ENCODE assay signal across 8 mouse cellular contexts in genomic region chr17:3081512-3082100, GRCm38 (mm10). TPM values are rescaled to one million over a fixed set of nuclear protein-coding genes. Genes with fewer than 3 reads are reported as not detected.
DNase-seq lines count a peak whose midpoint lies in the region; ATAC-seq and TF ChIP-seq lines count a peak whose summit lies in the region.
"Not testable (repeated sequence)": the region's sequence is repeated elsewhere in the genome, so short reads cannot be mapped to it uniquely, and the experiment has no call there.

No protein-coding gene starts in this region.

- H3K4me2 ChIP-seq in forebrain, embryonic 14.5 days (ENCODE audit: low read length); heart, embryonic 15.5 days: not testable (repeated sequence)

- intact Hi-C loops in left cerebral cortex, postnatal 10 days (cut with DNase I) = not testable (repeated sequence)

- not testable (repeated sequence) for H3K4me3 ChIP-seq in forebrain, embryonic 14.5 days (ENCODE audit: low read depth, low read length); heart, embryonic 15.5 days; kidney, adult 2 months (ENCODE audit: insufficient read depth, low read depth, low read length)

- TF ChIP-seq POLR2A in kidney, adult 2 months (IDR thresholded peaks at IDR 0.05; ENCODE audit: low read depth, low read length) = not testable (repeated sequence)

- WGBS in forebrain, embryonic 14.5 days = 89% methylated on average over 2 of the region's 3 CpGs
- 69% methylated on average over 3 of the region's 3 CpGs for WGBS in heart, embryonic 15.5 days
- 79% methylated on average over 3 of the region's 3 CpGs for WGBS in kidney, adult 2 months

- not testable (repeated sequence) for H3K4me1 ChIP-seq in forebrain, embryonic 14.5 days (ENCODE audit: control insufficient read depth, insufficient read depth, low read length); heart, embryonic 15.5 days (replicated peaks); kidney, adult 2 months (ENCODE audit: control insufficient read depth, insufficient read depth, low read length)

- not testable (repeated sequence) for TF ChIP-seq CTCF in kidney, adult 2 months (conservative IDR thresholded peaks at IDR 0.05; ENCODE audit: insufficient read depth, insufficient read length, low read depth, low read length)

- not testable (repeated sequence) for H3K27me3 ChIP-seq in forebrain, embryonic 14.5 days (replicated peaks; ENCODE audit: control insufficient read depth, insufficient read depth, low read length); heart, embryonic 15.5 days; kidney, adult 2 months (replicated peaks; ENCODE audit: control insufficient read depth, insufficient read depth, low read length)

- H3K9ac ChIP-seq in forebrain, embryonic 14.5 days (ENCODE audit: low read length); heart, embryonic 15.5 days: not testable (repeated sequence)

- peak; percentile 24 for ATAC-seq in forebrain, embryonic 14.5 days
- ATAC-seq in heart, embryonic 15.5 days (replicated peaks; ENCODE audit: insufficient number of reproducible peaks, insufficient read depth, low FRiP score, low read depth) = peak; percentile 30

- not testable (repeated sequence) for H3K27ac ChIP-seq in forebrain, embryonic 14.5 days (ENCODE audit: low read depth, low read length); heart, embryonic 15.5 days; kidney, adult 2 months (ENCODE audit: insufficient read depth, low read depth, low read length)

- not testable (repeated sequence) for H3K9me3 ChIP-seq in forebrain, embryonic 14.5 days (replicated peaks; ENCODE audit: control insufficient read depth, low read length); heart, embryonic 15.5 days (replicated peaks)

- DNase-seq in adrenal gland, adult 18-20 months (ENCODE audit: low spot score in 2 of 2) = peak; percentile 76 to 79
- not testable (repeated sequence) for DNase-seq in forebrain, embryonic 14.5 days (ENCODE audit: low spot score)
- peak; percentile 76 for DNase-seq in kidney, adult 2 months
- DNase-seq in left cerebral cortex, postnatal 10 days (ENCODE audit: extremely low spot score in 1 of 2, low spot score in 2 of 2) = peak; percentile 62 to 91
- peak; percentile 57 for DNase-seq in lung, postnatal 14 days
- peak; percentile 79 for DNase-seq in ovary, adult 18-20 months (ENCODE audit: low spot score)
- DNase-seq in thymus, postnatal 14 days = peak; percentile 44

- not testable (repeated sequence) for H3K36me3 ChIP-seq in forebrain, embryonic 14.5 days (ENCODE audit: control insufficient read depth, insufficient read depth, low read length); heart, embryonic 15.5 days; kidney, adult 2 months (ENCODE audit: control insufficient read depth, insufficient read depth, low read length)

RNA-seq across cellular contexts. Expression of gene Scaf8, which starts 33.2 kb away (rescaled TPM):
- total RNA-seq in adrenal gland, adult 18-20 months (2021) = 10 to 100 TPM; 43.4 to 45.8 TPM
- 15.9 and 18.0 TPM in 2 replicates for polyA plus RNA-seq in forebrain, embryonic 14.5 days (2014; fragmentation: Nextera tagmentation; extraction: Ambion mirVana)
- 13.4 and 15.5 TPM in 2 replicates for polyA plus RNA-seq in heart, embryonic 15.5 days (2015; fragmentation: Nextera tagmentation; extraction: Ambion mirVana)
- polyA plus RNA-seq in kidney, adult 2 months (2012; rRNA removed) = 21.9 and 22.6 TPM in 2 replicates
- 10 to 100 TPM; 59.9 TPM for total RNA-seq in left cerebral cortex, postnatal 10 days (2021)
